Comparison of ENCODE assay signal across 8 mouse cellular contexts in the genomic region with DNA sequence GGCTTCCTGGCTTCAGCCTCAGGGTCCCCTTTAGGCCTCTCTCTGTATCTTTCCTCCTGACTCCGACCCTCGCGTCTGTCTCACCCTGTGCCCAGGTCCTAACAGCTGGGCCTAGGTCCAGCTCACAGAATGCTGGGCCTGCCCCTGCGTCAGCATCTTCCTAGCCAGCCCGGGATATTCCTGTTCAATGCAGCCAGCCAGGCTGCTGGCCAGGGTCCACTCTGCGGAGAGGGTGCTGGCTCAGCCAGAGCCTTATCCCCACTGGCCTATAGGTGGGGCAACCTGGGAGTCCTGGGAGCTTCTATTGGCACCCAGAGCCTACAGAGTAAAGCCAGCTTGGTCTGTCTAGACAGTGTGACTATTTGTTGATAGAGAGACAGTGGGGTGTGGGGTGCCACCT. TPM values are rescaled to one million over a fixed set of nuclear protein-coding genes. Genes with fewer than 3 reads are reported as not detected.
A peak's percentile ranks its signal among the peaks of the same experiment; 100 is the strongest.
DNase-seq lines count a peak whose midpoint lies in the region; ATAC-seq lines count a peak whose summit lies in the region.

No protein-coding gene starts in this region.

- H3K4me3 ChIP-seq in midbrain, embryonic 10.5 days: peak overlapping the region; percentile 71; the same call in 1 of the 2 replicates
- H3K4me3 ChIP-seq in midbrain, embryonic 14.5 days (replicated peaks; ENCODE audit: low read depth, low read length): no peak overlapping the region
- no peak overlapping the region; the same call in 1 of the 2 replicates for H3K4me3 ChIP-seq in intestine, embryonic 15.5 days (replicated peaks)

- H3K9ac ChIP-seq in midbrain, embryonic 14.5 days (replicated peaks; ENCODE audit: low read length): no peak overlapping the region
- H3K9ac ChIP-seq in intestine, embryonic 15.5 days: no peak overlapping the region

- no peaks in the 10 kb centered on the region for H3K9me3 ChIP-seq in midbrain, embryonic 10.5 days (replicated peaks)
- no peaks in the 10 kb centered on the region for H3K9me3 ChIP-seq in midbrain, embryonic 14.5 days (ENCODE audit: control insufficient read depth, low read length)
- no peaks in the 10 kb centered on the region for H3K9me3 ChIP-seq in intestine, embryonic 15.5 days

- H3K36me3 ChIP-seq in midbrain, embryonic 10.5 days: no peaks in the 10 kb centered on the region
- no peaks in the 10 kb centered on the region for H3K36me3 ChIP-seq in midbrain, embryonic 14.5 days (ENCODE audit: control insufficient read depth, insufficient read depth, low read length)
- no peaks in the 10 kb centered on the region for H3K36me3 ChIP-seq in intestine, embryonic 15.5 days

- intact Hi-C loops in left cerebral cortex, postnatal 36 days (cut with DNase I): no loop called here

- H3K4me1 ChIP-seq in midbrain, embryonic 10.5 days: peaks cover 56% of the 10 kb centered on the region
- peaks cover 9% of the 10 kb centered on the region for H3K4me1 ChIP-seq in midbrain, embryonic 14.5 days (ENCODE audit: control insufficient read depth, insufficient read depth, low read length)
- 0 out of 2 replicates have a peak, but pooled peaks cover 4% of the 10 kb centered on the region for H3K4me1 ChIP-seq in intestine, embryonic 15.5 days (replicated peaks)

- no peak for ATAC-seq in midbrain, embryonic 14.5 days (ENCODE audit: low FRiP score, low TSS enrichment)
- no peak for ATAC-seq in intestine, embryonic 15.5 days

- no peak overlapping the region for H3K4me2 ChIP-seq in midbrain, embryonic 14.5 days (ENCODE audit: low read length)
- peak overlapping the region; percentile 96; the same call in 1 of the 2 replicates for H3K4me2 ChIP-seq in intestine, embryonic 15.5 days (replicated peaks)

- H3K27me3 ChIP-seq in midbrain, embryonic 10.5 days (ENCODE audit: low read depth, poor library complexity, severe bottlenecking): peaks cover 69% of the 10 kb centered on the region
- H3K27me3 ChIP-seq in midbrain, embryonic 14.5 days (ENCODE audit: control insufficient read depth, insufficient read depth, low read length): peaks cover 11% of the 10 kb centered on the region; the same call in 1 of the 2 replicates
- no peaks in the 10 kb centered on the region for H3K27me3 ChIP-seq in intestine, embryonic 15.5 days (replicated peaks)

- 0 out of 2 replicates have a peak overlapping the region, but pooled peaks have one; percentile 33 for H3K27ac ChIP-seq in midbrain, embryonic 10.5 days (replicated peaks)
- no peak overlapping the region for H3K27ac ChIP-seq in midbrain, embryonic 14.5 days (replicated peaks; ENCODE audit: low read depth, low read length)
- H3K27ac ChIP-seq in intestine, embryonic 15.5 days: no peak overlapping the region

- WGBS in midbrain, embryonic 10.5 days: 64% methylated on average over 6 of the region's 6 CpGs
- WGBS in midbrain, embryonic 14.5 days: 60% methylated on average over 6 of the region's 6 CpGs
- 71% methylated on average over 6 of the region's 6 CpGs for WGBS in intestine, embryonic 15.5 days

- peak; percentile 50 for DNase-seq in adrenal gland, adult 2 months
- no peak for DNase-seq in adrenal gland, adult 18-20 months (ENCODE audit: low spot score in 2 of 2)
- no peak for DNase-seq in midbrain, embryonic 10.5 days (ENCODE audit: low spot score)
- no peak for DNase-seq in midbrain, embryonic 14.5 days
- peak; percentile 83 for DNase-seq in skeletal muscle tissue, adult 2 months (ENCODE audit: low read depth, low spot score)
- no peak for DNase-seq in left cerebral cortex, postnatal 36 days (ENCODE audit: low spot score in 2 of 2)
- DNase-seq in spleen, postnatal 14 days (ENCODE audit: low spot score in 2 of 2): no peak

RNA-seq across cellular contexts. Expression of a gene that starts 1.6 kb away (rescaled TPM):
- total RNA-seq in adrenal gland, adult 2 months (2021): under 1 TPM in 1 of 2 experiments, not detected in 1; 0.31 TPM
- polyA plus RNA-seq in adrenal gland, adult 2 months (2012; rRNA removed): 0.30 and 0.55 TPM in 2 replicates
- total RNA-seq in adrenal gland, adult 18-20 months (2021): under 1 TPM; 0.38 to 0.46 TPM
- not detected in 2 replicates for polyA plus RNA-seq in midbrain, embryonic 10.5 days (2016; fragmentation: Nextera tagmentation; extraction: Ambion mirVana)
- not detected in 2 replicates for polyA plus RNA-seq in midbrain, embryonic 14.5 days (2014; fragmentation: Nextera tagmentation; extraction: Ambion mirVana)
- polyA plus RNA-seq in intestine, embryonic 15.5 days (2015; fragmentation: Nextera tagmentation; extraction: Ambion mirVana): 0.08 and 0.16 TPM in 2 replicates
- total RNA-seq in left cerebral cortex, postnatal 36 days (2021): under 1 TPM in 1 of 2 experiments, not detected in 1; 0.22 TPM

RNA-seq across cellular contexts. Expression of a gene that starts 2.2 kb away (rescaled TPM):
- total RNA-seq in adrenal gland, adult 2 months (2021): 10 to 100 TPM; 59.3 to 66.6 TPM
- 12.2 and 14.7 TPM in 2 replicates for polyA plus RNA-seq in adrenal gland, adult 2 months (2012; rRNA removed)
- 10 to 100 TPM; 50.9 to 58.5 TPM for total RNA-seq in adrenal gland, adult 18-20 months (2021)
- 123 and 167 TPM in 2 replicates for polyA plus RNA-seq in midbrain, embryonic 10.5 days (2016; fragmentation: Nextera tagmentation; extraction: Ambion mirVana)
- 88.3 and 116 TPM in 2 replicates for polyA plus RNA-seq in midbrain, embryonic 14.5 days (2014; fragmentation: Nextera tagmentation; extraction: Ambion mirVana)
- polyA plus RNA-seq in intestine, embryonic 15.5 days (2015; fragmentation: Nextera tagmentation; extraction: Ambion mirVana): 50.0 and 54.2 TPM in 2 replicates
- total RNA-seq in left cerebral cortex, postnatal 36 days (2021): 10 to 100 TPM; 36.5 to 44.3 TPM

Comparison
In these comparisons a context has a peak if more than half of its experiments do, and no peak if none do; other contexts are left out.
1. DNase-seq: peak in adrenal gland, adult 2 months (single experiment) and skeletal muscle tissue, adult 2 months (single experiment); none in adrenal gland, adult 18-20 months (0 of 2), midbrain, embryonic 10.5 days (single experiment), midbrain, embryonic 14.5 days (single experiment), left cerebral cortex, postnatal 36 days (0 of 2) and spleen, postnatal 14 days (0 of 2).